Mouse (Mus musculus) urinary bladder, adult 18-20 months (tissue): ENCODE measurements around the gene Nfs1.
"Not testable (repeated sequence)": the region's sequence is repeated elsewhere in the genome, so short reads cannot be mapped to it uniquely, and the experiment has no call there.

Source experiments
- DNase-seq, 2 experiments: peaks; one replicate each; pipeline ENCODE4 v3.0.0; 2022; ENCODE audit warnings: low spot score in 2 of 2, mixed read lengths in 2 of 2

Gene Nfs1

DNA sequence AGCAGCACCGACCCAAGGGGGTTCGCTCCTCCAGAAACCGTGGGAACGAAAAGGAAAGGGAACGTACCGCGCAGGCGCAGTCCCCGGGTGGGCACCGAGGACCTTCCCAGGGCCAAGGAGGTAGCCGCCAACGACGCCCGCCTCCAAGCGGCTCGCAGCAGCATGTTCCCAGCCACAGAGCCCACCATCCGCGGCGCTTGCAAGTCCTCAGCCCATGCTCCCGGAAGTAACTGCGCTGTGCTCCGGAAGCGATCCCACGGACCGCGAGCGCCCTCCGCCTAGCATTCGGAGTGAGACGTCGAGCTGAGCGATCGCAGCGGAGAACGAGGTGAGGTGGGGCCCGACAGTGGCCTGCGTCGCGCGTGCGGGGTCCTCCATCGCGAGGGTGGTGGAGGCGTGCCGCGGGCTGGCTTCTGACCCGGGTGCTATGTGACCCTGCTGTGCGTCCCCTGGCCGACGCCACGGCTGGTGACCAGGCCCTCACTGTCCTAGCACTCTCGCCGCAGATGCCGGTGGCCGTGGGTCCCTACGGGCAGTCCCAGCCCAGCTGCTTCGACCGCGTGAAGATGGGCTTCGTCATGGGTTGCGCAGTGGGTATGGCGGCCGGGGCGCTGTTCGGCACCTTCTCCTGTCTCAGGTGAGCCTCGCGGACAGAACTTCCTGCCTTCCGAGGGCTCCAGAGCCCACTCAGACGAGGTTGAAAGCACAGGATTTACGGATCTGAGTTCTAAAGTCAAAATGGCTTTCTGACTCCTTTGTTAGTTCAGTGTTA, at the start of gene Nfs1, which contains the start of gene Romo1:
Gene Nfs1 (minus strand): TSS at position 234 of the 772 bp plus-strand sequence.
Gene Romo1 (plus strand): TSS at position 87 of the 772 bp plus-strand sequence.
- peak; percentile 79 to 90 for DNase-seq

DNA sequence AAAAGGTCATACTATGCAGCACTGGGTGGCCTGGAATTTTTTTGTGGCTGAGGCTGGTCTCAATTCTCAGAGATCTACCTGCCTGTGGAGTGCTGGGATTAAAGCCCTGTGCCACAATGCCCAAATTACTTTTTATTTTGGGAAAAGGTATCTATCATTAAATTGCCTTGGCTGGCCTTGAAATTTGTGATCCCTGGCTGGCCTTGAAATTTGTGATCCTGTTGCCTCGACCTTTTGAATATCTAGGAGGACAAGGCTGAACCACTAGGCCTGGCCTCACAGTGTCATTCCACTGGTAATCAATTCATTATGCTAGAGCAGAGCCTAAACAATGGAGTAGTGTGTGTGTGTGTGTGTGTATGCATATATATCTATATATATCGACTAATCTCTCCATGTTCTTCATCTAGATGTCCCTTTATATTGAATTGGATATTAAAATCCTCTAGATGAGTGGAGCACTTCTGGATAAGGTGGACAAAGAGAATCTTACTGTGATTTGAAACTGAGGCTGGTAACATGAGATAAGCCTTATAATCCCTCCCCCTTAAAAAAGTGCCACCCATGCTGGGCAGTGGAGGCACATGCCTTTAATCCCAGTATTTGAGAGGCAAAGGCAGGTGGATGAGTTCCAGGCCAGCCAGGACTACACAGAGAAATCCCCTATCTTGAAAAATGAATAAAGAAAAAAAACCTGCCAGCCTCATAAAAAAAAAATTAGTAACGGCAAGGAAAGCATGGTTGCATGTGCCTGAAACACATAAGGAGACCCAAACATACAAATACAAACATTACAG, 49.3 kb upstream of the Nfs1 start:
- DNase-seq, result no peak

DNA sequence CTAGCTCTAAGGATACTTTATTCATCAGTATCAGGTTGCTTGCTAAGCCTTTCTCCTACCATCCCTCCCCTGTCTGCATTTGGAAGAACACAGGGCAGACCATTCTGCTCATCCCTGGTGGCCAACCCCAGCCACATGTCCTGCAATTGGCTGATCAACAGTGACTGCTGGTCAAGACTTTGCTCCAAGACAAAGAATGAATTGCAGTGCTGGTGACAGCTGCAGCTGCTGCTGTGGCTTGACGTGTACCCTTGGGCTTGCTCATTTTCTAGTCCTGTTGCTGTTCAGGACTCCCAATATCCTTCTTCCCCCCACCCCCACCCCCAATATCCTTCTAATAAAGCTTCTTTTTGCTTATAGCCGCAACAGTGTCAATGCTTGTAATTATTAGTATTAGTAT, 48.1 kb upstream of the Nfs1 start:
- no peak for DNase-seq

DNA sequence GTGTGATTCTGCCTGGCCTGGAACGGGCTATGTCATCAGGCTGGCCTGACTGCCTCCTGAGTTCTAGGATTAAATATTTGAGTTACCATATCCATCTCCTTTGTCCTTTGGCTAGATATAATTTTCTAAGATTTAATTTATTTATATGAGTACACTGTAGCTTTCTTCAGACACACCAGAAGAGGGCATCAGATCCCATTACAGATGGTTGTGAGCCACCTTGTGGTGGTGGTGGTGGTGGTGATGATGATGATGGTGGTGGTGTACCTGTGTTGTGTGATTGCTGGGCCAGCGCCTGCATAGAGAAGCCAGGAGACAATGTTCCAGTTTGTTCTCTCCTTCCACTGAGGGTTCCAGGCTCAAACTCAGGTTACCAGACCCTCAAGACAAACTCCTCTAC, 47.6 kb upstream of the Nfs1 start:
- no peak for DNase-seq

DNA sequence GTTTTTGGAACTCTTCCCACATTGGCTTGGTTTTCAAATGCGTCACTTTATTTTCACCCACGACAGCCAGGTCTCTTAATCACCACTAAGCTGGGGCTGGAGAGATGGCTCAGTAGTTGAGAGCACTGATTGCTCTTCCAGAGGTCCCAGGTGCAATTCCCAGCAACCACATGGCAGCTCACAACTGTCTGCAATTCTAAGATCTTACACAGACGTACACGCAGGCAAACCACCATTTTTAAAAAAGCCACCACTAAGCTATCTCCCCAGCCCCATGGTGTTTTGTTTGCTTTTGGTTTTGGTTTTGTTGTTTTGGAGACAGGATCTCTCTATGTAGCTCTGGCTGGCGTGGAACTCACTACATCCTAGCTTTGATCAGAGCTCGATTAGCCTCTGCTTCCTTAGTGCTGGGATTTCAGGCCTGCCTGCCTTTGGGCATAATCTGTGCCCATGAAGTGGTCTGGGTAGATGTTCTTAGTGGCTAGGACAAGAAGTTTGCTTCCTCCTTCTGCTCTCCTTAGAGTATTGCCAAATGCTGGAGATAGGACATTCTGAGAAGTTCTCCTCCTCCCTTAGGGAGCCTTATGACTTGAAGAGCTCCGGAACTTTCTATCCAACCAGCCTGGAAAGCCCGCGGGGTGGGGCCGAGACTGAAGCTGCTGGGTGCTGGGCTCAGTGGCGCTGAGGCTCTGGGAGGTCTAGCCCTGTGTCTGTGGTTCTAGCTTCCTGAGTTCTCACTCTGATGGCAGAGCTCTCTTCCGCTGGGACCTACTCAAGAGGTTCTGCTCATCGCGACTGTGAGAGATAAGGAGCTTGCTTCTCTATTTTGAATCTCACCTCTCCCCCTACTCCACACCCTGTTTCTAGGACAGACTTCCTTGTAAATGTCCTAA, 46.3 kb upstream of the Nfs1 start:
- no peak for DNase-seq

DNA sequence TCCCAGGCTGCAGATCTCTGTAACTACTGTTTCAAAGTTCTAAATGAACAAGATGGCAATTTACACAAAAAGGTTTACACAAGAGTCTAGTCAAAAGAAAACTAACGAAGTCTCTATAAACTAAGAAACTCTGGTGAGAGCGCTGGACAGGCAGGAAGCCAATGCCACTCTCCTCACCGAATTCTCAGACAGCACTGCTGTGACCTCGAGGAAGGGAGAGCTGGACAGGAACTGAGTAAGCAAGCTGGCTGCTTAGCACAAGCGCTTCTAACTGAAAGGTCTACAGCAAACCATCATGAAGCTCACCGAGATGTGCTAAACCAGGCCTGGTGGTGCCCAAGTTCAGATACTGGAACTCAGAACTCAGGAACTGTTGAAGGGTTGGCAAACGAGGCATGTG, 45.3 kb upstream of the Nfs1 start:
- DNase-seq, result not testable (repeated sequence)

DNA sequence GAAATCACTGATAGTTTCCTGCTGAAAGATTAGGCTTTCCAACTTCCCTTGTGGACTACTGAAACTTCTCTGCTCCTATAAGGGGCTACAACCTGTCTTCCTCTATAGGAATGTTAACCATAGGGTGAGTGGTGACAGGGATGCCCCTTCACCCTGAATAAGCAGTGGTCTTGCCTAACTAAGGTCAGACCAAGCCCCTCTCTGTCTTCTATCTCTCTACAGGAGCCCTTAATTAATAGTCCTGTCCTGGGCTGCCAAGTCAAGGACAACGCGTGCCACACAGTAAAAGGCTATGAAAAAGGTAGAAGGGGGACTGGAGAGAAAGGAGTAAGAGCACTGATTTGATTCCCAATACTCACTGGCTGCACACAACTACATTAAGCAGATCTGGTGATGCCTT, 37.6 kb upstream of the Nfs1 start:
- no peak for DNase-seq

DNA sequence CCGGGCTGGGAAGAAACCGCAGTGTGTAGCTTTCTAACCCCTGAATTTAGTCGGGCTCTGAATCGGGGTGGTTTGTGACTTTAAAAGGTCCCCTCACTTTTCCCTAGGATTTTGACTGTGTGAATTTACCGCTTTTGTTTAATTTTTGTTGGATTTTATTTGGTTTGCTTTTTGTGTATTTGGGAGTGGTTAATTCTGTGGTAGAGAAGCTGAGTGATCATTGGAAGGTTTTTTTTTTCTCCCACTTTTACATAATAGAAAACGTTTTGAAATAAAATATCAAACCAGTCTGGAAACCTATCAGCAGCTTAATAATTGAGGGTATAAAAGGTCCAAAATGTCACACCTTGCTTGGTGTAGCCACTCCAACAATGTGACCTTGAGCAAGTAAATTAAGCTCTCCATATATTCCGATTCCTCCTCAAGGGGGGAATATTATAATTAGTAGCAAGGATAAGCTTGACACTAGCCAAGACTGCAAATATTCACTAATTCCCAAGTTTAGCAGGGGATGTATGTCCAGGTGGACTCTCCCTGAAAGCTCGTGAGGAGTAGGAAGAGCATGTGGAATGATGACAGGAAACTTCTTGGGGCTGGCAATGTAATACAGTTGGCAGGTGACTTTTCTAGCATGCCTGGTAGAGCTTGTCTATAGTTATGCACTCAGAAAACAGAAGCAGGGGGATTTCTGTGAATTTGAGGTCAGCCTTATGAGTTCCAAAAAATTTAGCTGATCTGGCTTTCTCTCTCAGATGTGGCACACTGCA, 37.0 kb upstream of the Nfs1 start:
- DNase-seq, result no peak

DNA sequence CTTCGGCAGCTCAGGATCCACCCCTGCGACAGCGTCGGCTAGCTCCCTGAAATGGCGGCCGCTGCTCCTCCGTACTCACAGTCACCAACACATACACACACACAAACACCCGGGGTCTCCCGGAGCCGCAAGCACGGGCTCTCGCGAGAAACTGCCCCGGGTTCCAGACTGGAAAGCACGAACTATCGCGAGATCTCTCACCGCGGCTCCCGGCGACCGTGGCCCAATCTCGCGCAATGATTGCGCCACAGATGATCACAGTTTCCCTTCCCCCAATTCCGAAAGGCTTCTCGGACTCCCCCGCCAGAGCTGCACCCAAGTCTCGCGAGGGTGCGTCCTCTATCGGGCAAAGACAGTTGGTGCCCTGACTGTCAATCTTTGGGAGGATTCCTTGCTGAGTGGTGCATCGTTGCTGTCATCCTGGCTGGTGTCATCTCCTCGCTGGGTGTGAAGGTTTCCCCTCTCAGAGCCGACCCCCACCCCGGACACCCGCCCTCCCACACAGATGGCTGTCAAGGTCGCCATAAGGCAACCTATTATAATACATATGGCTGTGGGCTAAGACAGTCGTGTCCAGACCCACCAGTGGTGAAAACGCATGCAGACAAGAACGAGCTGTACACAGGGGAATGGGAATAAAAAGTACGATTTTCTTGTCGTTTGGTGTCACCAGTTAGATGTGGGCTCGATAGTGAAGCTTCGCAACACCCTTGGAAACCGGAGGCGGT, 36.3 kb upstream of the Nfs1 start, which contains the start of gene Rbm39:
Gene Rbm39 (minus strand): TSS at position 145 of the 728 bp plus-strand sequence.
- peak; percentile 100 for DNase-seq

DNA sequence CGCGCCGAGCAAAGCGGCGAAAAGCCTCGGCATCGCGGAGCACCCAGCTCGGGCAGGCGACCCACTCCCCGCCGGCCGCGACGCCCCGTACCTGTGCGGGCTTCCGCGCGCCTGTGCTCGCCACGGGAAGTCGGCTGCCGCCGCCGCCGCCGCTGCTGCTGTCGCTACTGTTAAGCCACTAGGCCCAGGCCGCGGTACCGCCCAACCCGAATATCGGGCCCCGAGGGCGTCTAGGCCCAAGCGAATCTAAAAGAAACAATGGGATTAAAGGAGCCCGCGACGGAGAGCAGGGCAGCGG, 35.8 kb upstream of the Nfs1 start:
- no peak for DNase-seq

DNA sequence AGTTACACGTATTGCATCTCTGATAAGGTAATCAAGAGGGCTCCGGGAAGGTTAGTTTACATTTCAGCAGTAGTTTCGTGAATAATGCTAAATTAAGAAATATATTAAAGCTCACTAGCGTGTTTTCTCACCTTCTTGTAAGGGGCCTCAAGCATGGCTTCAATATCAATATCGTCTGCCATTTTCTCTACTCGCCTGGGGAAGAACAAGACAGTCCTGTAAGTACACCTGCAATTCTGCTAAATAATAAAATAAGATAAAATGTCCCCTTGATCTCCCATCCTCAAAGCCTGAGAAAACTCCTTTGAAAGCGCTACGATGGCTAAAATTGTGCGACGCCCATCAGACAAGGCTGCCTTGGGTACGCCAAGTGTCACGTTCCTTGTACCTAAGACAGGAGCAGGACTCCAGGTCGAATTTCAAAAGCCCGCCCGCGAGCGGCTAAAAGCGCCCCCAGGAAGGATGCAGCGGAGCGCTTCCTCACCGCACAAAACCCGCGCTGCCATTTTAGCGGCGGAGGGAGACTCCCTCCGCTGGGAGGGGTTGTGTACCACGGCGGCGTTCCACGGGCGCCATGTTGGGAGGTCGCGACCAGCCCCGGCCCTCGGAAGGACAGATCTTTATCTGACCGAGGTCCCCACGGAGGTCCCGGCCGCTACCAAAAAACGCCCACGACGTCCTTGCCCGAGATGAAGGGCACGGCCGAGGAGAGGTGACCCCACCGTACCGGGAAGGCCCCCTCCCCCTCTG, 35.2 kb upstream of the Nfs1 start:
- peak in 1 of 2 experiments; percentile 70 for DNase-seq

DNA sequence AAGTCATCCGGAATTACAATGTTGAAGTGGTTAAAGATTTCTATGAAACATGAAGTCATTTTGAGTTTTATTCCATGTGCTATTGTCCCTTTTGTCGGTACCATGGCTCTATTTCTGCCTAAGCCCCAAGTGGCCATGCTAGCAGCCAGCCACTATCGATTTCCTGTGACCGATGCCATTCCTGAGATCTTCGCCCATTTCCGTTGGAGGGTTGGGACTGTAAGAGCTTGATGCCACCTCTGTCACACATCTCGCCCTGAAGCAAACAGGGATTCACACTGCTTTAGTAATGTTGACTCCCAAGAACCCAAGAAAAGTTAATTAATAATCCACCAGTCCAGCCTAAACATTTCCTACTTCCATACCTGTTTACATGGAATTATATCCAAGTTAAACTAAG, 33.7 kb upstream of the Nfs1 start:
- DNase-seq, result no peak

DNA sequence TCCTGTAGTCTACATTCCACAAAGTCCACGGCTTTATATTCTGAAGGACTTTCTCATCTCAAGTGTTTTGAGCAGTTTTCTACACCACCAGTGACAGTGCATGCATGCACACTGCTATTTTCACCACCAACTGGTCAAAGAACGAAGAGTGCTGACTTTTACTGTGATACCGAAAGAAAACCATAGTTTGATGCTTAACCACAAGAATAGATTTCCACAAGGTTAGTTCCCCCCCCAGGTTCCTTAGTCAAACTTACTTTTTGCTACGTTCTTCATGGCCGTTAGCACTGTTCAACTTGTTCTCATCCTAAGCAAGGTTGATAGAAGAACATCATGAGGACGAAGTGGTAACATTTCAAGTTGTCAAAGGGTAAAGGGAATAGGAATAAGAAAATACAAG, 33.1 kb upstream of the Nfs1 start:
- no peak for DNase-seq

DNA sequence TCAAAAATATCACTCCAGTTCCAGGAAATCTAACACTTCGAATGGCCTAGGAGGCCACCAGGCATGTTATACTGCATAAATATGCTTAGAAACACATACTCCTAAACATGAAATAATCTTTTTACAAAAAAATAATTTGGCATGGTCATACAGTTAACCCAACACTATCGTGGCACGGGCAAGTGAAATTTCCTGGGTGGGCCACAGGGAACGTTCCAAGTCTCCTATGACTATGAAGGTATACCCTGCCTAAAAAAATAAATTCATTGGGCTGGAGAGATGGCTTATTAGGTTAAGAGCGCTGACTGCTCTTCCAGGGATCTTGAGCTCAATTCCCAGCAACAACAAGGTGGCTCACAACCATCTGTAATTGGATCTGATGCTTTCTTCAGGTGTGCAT, 22.6 kb upstream of the Nfs1 start:
- no peak for DNase-seq

DNA sequence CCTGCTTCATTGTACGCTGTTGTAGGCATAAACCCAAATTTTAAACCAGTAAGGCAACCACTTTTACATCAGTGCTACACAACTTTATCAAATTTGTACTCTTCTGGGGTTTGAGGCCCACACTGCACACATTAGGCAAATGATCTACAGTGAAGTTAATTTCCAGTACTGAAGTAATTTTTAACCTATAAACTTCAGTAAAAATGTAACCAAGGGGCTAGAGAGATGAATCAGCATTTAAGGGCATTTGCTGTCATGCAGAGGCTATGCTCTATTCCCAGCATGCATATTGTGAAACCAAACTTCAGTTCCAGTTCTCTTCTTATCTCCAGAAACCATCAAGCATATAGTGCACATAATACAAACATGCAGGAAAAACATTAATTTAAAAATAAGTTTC, 21.5 kb upstream of the Nfs1 start:
- DNase-seq, result no peak

DNA sequence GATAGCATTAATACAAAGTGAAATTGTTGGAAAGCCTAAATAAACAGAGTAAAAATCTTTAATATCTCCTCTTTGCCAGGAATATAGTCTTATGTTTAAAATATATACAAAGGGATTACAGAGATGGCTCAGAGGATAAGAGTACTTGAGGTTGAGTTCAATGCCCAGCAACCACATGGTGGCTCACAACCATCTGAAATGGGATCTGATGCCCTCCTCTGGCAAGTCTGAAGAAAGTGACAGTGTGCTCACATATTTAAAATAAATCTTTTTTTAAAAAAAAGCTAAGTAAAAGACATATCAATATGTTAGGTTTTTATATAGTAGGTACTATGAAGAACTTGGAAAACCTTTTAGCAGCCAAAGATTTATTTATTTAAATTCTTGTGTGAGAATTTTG, 7.6 kb upstream of the Nfs1 start:
- DNase-seq, result no peak

DNA sequence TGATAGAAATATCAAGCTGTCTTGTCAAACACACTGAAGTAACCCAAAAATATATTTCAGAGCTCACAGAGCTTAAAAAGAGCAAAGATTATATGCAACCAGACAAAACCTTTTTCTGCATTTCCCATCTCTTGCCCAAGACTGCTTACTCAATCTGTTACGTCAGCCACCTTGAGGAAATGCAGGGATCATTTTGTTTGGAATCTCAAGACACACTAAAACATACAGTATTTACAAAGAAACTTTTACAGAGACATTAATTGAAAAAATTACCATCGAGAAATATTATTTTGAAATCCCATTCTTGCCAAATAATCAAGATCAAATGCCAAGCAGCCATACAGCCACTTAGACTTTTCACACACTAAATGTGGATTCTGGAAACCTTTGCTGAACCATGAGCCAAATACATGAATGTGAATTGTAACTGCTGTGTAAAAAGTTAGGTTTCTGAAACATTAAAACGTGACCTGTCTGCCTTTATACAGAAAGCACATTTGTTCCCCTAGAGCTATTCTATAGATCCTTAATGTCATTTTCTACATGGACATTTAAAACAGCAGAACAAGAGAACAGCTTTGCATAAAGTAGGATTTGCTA, 3.4 kb upstream of the Nfs1 start:
- DNase-seq, result no peak

DNA sequence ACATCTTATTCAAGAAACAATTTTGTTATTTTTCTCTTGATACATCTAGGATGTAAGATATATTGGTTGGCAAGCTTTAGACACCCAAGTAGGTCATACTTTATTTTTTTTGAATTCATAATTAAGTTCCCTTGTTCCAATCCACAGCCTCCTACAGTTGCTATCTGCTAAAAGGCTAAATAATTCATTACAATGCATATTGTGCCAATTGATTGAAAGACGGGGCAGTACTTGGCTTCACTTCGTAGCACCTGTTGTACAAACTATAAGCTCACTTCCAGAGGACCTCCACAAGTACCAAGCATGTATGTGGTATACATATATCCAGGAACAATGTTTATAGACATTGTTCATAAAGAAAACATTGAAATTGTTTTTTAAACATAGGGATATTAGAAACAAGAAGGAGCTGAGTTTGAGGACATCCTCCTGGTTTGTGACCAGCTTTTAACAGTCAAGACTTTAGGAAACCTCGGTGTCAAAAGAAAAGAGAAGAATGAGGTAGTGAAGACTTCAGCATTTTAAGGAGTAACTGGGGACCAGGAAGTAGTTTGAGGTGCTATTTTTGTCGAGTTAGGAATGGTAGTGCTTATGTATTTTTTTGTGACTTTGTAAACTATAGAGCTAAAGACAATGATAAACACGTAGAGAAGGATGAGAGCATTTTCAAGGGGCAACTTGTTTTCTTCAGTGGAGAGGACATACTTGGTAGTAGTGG, 2.4 kb upstream of the Nfs1 start:
- DNase-seq, result no peak
